9 mouse cellular contexts compared by ENCODE assay signal in the genomic region with DNA sequence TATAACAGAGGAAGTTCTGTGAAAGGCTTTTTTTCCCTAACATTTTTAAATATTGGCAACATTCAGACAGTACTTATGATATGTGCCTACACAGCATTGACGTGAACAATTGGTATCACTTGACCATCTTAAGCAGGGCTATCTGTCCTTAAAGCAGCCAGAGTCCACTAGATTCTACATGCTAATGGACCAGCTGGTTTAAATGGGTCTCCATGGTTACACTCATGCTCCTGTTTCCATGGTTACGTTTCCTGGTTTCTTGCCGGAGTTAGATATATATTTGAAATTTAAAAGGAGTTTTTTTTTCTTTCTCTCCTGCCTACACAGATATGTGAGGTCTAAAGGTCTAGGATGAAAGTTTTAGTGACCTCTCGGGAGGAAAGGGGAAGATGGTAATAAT. TPM values are rescaled to one million over a fixed set of nuclear protein-coding genes. Genes with fewer than 3 reads are reported as not detected.
DNase-seq lines count a peak whose midpoint lies in the region; ATAC-seq lines count a peak whose summit lies in the region.
"Had no signal": no experiment of that assay in that cellular context is flagged by ENCODE, and none has a peak within 500 bp of the region (broad histone marks: within the 10 kb centered on the region; RNA-seq: fewer than 3 reads in every experiment).

No protein-coding gene starts in this region.

- no peak for ATAC-seq in embryonic facial prominence, embryonic 11.5 days (replicated peaks; ENCODE audit: insufficient number of reproducible peaks, low FRiP score, low TSS enrichment, low read depth)

- no peaks in the 10 kb centered on the region for H3K36me3 ChIP-seq in embryonic facial prominence, embryonic 11.5 days (replicated peaks; ENCODE audit: control insufficient read depth, insufficient read depth, low read depth, low read length)
- no peaks in the 10 kb centered on the region for H3K36me3 ChIP-seq in embryonic facial prominence, embryonic 10.5 days (replicated peaks)
- H3K36me3 ChIP-seq in midbrain, embryonic 10.5 days = no peaks in the 10 kb centered on the region
- H3K36me3 ChIP-seq: heart, embryonic 10.5 days had no signal

- H3K9me3 ChIP-seq in embryonic facial prominence, embryonic 11.5 days (replicated peaks; ENCODE audit: control insufficient read depth, low read length) = no peaks in the 10 kb centered on the region
- no peaks in the 10 kb centered on the region for H3K9me3 ChIP-seq in embryonic facial prominence, embryonic 10.5 days
- no peaks in the 10 kb centered on the region for H3K9me3 ChIP-seq in midbrain, embryonic 10.5 days (replicated peaks)
- H3K9me3 ChIP-seq: heart, embryonic 10.5 days had no signal

- H3K4me1 ChIP-seq in embryonic facial prominence, embryonic 11.5 days (ENCODE audit: control insufficient read depth, insufficient read depth, low read length) = no peaks in the 10 kb centered on the region
- 0 out of 2 replicates have a peak, but pooled peaks cover 2% of the 10 kb centered on the region for H3K4me1 ChIP-seq in embryonic facial prominence, embryonic 10.5 days
- H3K4me1 ChIP-seq in midbrain, embryonic 10.5 days = peaks cover 21% of the 10 kb centered on the region
- H3K4me1 ChIP-seq: heart, embryonic 10.5 days had no signal

- no peak overlapping the region for H3K9ac ChIP-seq in embryonic facial prominence, embryonic 11.5 days (replicated peaks; ENCODE audit: low read length)

- intact Hi-C loops in heart, postnatal 10 days (cut with DNase I) = loop anchor here (1.0 kb wide), 2 partner anchors 177 to 200 kb away; no protein-coding TSS in a partner anchor

- H3K4me3 ChIP-seq in embryonic facial prominence, embryonic 11.5 days (ENCODE audit: low read depth, low read length) = no peak overlapping the region
- no peak overlapping the region for H3K4me3 ChIP-seq in embryonic facial prominence, embryonic 10.5 days
- H3K4me3 ChIP-seq in midbrain, embryonic 10.5 days = no peak overlapping the region
- H3K4me3 ChIP-seq: heart, embryonic 10.5 days had no signal

- no peaks in the 10 kb centered on the region for H3K27me3 ChIP-seq in embryonic facial prominence, embryonic 11.5 days (ENCODE audit: control insufficient read depth, insufficient read depth, low read length)
- H3K27me3 ChIP-seq in embryonic facial prominence, embryonic 10.5 days (replicated peaks; ENCODE audit: low read depth, poor library complexity, severe bottlenecking) = no peaks in the 10 kb centered on the region
- H3K27me3 ChIP-seq in midbrain, embryonic 10.5 days (ENCODE audit: low read depth, poor library complexity, severe bottlenecking) = no peaks in the 10 kb centered on the region

- H3K27ac ChIP-seq in embryonic facial prominence, embryonic 11.5 days (replicated peaks; ENCODE audit: low read depth, low read length) = no peak overlapping the region
- no peak overlapping the region for H3K27ac ChIP-seq in embryonic facial prominence, embryonic 10.5 days (replicated peaks)
- peak overlapping the region; percentile 29; the same call in 1 of the 2 replicates for H3K27ac ChIP-seq in midbrain, embryonic 10.5 days (replicated peaks)
- H3K27ac ChIP-seq: heart, embryonic 10.5 days had no signal

- DNase-seq in embryonic facial prominence, embryonic 11.5 days (ENCODE audit: low spot score) = peak; percentile 39
- no peak for DNase-seq in embryonic facial prominence, embryonic 10.5 days (ENCODE audit: low spot score)
- DNase-seq in right cerebral cortex, adult 18-20 months = peak; percentile 15
- DNase-seq in right cerebral cortex, postnatal 14 days = no peak
- DNase-seq in midbrain, embryonic 10.5 days (ENCODE audit: low spot score) = no peak
- peak; percentile 49 for DNase-seq in telencephalon, adult 2 months (ENCODE audit: low read depth, low spot score)
- no peak for DNase-seq in heart, postnatal 10 days
- DNase-seq in thymus, postnatal 36 days = no peak

- 69% methylated on average over 4 of the region's 4 CpGs for WGBS in embryonic facial prominence, embryonic 11.5 days
- 74% methylated on average over 4 of the region's 4 CpGs for WGBS in embryonic facial prominence, embryonic 10.5 days
- WGBS in midbrain, embryonic 10.5 days = 66% methylated on average over 4 of the region's 4 CpGs

- H3K4me2 ChIP-seq in embryonic facial prominence, embryonic 11.5 days (ENCODE audit: low read depth, low read length) = no peak overlapping the region

RNA-seq across cellular contexts. Expression of gene Gpalpp1, which starts 34.0 kb away (rescaled TPM):
- polyA plus RNA-seq in embryonic facial prominence, embryonic 11.5 days (2014; fragmentation: Nextera tagmentation; extraction: Ambion mirVana) = 15.3 and 17.4 TPM in 2 replicates
- 15.6 and 16.1 TPM in 2 replicates for polyA plus RNA-seq in embryonic facial prominence, embryonic 10.5 days (2016; fragmentation: Nextera tagmentation; extraction: Ambion mirVana)
- polyA plus RNA-seq in midbrain, embryonic 10.5 days (2016; fragmentation: Nextera tagmentation; extraction: Ambion mirVana) = 16.8 and 17.6 TPM in 2 replicates
- total RNA-seq in heart, postnatal 10 days (2021) = 10 to 100 TPM; 14.6 to 15.0 TPM

RNA-seq across cellular contexts. Expression of gene Nufip1, which starts 34.1 kb away (rescaled TPM):
- 18.7 and 22.1 TPM in 2 replicates for polyA plus RNA-seq in embryonic facial prominence, embryonic 11.5 days (2014; fragmentation: Nextera tagmentation; extraction: Ambion mirVana)
- 19.4 and 21.0 TPM in 2 replicates for polyA plus RNA-seq in embryonic facial prominence, embryonic 10.5 days (2016; fragmentation: Nextera tagmentation; extraction: Ambion mirVana)
- 18.2 and 21.2 TPM in 2 replicates for polyA plus RNA-seq in midbrain, embryonic 10.5 days (2016; fragmentation: Nextera tagmentation; extraction: Ambion mirVana)
- 1 to 10 TPM; 5.1 to 5.3 TPM for total RNA-seq in heart, postnatal 10 days (2021)

Comparison
In these comparisons a context has a peak if more than half of its experiments do, and no peak if none do; other contexts are left out.
1. DNase-seq: peak in embryonic facial prominence, embryonic 11.5 days (single experiment), right cerebral cortex, adult 18-20 months (single experiment) and telencephalon, adult 2 months (single experiment); none in embryonic facial prominence, embryonic 10.5 days (single experiment), right cerebral cortex, postnatal 14 days (single experiment), midbrain, embryonic 10.5 days (single experiment), heart, postnatal 10 days (0 of 2) and thymus, postnatal 36 days (0 of 2).